Mouse (Mus musculus): Measurements from ENCODE around the gene Hoxa4. TPM values are rescaled to one million over a fixed set of nuclear protein-coding genes. Genes with fewer than 3 reads are reported as not detected.
A peak's percentile ranks its signal among the peaks of the same experiment; 100 is the strongest.

Gene Hoxa4
- polyA plus RNA-seq, 1 experiment from 2014 or later, result 11.7 TPM

DNA sequence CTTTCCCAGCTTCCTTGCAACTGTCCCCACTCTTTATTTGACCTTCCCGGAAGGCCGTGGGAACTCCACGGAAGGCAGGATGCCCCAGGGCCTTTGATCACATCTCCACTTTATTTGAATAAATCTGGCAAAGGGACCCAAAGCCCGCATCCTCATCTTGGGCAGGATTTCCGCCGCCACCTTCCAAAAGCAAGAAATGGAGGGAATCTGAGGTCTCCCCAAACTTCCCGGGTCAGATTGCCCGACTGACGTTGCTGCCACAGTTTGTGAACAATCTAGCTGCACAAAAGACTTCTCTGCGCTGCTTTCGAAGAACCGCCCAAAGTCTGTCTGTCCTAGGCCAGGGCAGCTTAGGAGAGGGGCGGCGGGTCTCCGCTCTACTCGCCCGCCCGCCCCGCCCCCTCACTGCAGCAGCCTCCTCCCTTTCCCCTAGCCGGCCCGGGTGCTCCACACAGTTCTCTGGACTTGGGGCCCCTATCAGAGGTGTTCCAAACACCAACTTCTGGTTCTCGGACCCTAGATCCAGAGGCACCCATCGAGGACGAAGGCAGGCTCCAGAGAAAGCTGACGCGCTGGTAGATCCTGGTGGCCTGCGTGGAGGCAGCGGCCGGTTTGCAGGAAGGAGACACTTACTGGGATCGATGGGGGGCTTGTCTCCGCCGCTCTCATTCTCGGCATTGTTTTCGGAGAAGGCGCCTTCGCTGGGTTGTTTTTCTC is 33.5 kb upstream of the Hoxa4 start:
- peak overlapping the region; percentile 99 for H3K9ac ChIP-seq (ENCODE audit: low read length)
- ATAC-seq (ENCODE audit: insufficient read depth, low FRiP score, low TSS enrichment), result no peak
- H3K4me3 ChIP-seq (ENCODE audit: low read depth, low read length), result peak overlapping the region; percentile 87
- no peak for DNase-seq (ENCODE audit: low spot score)
- no peaks in the 10 kb centered on the region for H3K36me3 ChIP-seq (ENCODE audit: control insufficient read depth, insufficient read depth, low read length)
- H3K9me3 ChIP-seq (ENCODE audit: control insufficient read depth, low read length), result no peaks in the 10 kb centered on the region
- WGBS, result under 1% methylated on average over 36 of the region's 36 CpGs
- peak overlapping the region; percentile 99 for H3K4me2 ChIP-seq (ENCODE audit: low read depth)
- peak overlapping the region; percentile 100 for H3K27ac ChIP-seq (ENCODE audit: low read depth, low read length)
- H3K27me3 ChIP-seq (ENCODE audit: control insufficient read depth, insufficient read depth, low read length), result peaks cover 21% of the 10 kb centered on the region; the same call in 1 of the 2 replicates
- H3K4me1 ChIP-seq (ENCODE audit: control insufficient read depth, insufficient read depth, low read length), result peaks cover 6% of the 10 kb centered on the region

GRCm38 (mm10) chr6:52223939-52224760 is 32.6 kb upstream of the Hoxa4 start:
- H3K27ac ChIP-seq (ENCODE audit: low read depth, low read length), result peak overlapping the region; percentile 100
- peak overlapping the region; percentile 99 for H3K4me2 ChIP-seq (ENCODE audit: low read depth)
- DNase-seq (ENCODE audit: low spot score), result peak; percentile 68

GRCm38 (mm10) chr6:52222729-52223128 is 31.2 kb upstream of the Hoxa4 start:
- H3K9ac ChIP-seq (ENCODE audit: low read length), result peak overlapping the region; percentile 99
- DNase-seq (ENCODE audit: low spot score), result no peak
- ATAC-seq (ENCODE audit: insufficient read depth, low FRiP score, low TSS enrichment), result no peak

More at GRCm38 (mm10) chr6:52223939-52224760, 32.6 kb upstream of the Hoxa4 start:
- Histone ChIP-seq H3K9ac (ENCODE audit: low read length) (peak overlapping the region; percentile 99), H3K4me1 (ENCODE audit: control insufficient read depth, insufficient read depth, low read length) (peaks cover 9% of the 10 kb centered on the region), H3K9me3 (ENCODE audit: control insufficient read depth, low read length) (no peaks in the 10 kb centered on the region), H3K36me3 (ENCODE audit: control insufficient read depth, insufficient read depth, low read length) (no peaks in the 10 kb centered on the region), H3K27me3 (ENCODE audit: control insufficient read depth, insufficient read depth, low read length) (peaks cover 18% of the 10 kb centered on the region; the same call in 1 of the 2 replicates), H3K4me3 (ENCODE audit: low read depth, low read length) (peak overlapping the region; percentile 87)
- ATAC-seq (ENCODE audit: insufficient read depth, low FRiP score, low TSS enrichment), result no peak
- under 1% methylated on average over 24 of the region's 24 CpGs for WGBS

DNA sequence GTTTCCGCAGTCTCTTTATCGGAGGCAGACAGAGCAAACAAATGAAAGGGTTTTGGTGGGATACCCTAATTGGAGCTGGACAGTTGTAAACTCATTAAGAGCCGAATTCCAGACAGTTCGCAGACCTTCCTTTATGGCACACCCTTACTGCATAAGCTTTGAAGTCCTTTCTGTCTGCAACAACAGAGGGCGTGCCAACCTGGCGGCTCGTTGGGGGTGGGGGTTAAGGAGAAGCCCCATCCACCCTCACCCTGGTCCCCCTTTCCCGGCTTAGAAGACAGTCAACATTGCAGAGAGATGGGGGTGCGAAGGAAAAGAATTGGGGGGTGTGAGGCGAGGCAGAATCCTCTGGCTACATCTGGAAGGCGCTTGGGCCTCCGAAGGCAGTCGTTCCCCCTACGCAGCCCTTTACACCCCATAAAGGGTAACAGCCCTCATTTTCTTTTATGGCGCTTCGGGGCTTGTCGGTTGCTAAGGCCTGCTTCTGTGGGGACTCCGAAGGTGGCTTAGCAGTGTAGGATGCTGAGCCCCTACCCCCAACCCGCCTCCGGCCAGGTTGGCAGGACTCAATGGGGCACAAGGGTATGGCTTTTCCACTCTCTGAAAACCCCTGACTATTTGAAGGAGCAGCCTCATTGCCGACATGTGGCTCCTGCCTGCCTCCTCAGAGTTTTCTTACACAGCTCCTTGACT is 30.6 kb upstream of the Hoxa4 start:
- ATAC-seq (ENCODE audit: insufficient read depth, low FRiP score, low TSS enrichment), result peak; percentile 29
- H3K9ac ChIP-seq (ENCODE audit: low read length), result peak overlapping the region; percentile 99

More at GRCm38 (mm10) chr6:52222729-52223128, 31.2 kb upstream of the Hoxa4 start:
- Histone ChIP-seq H3K4me1 (ENCODE audit: control insufficient read depth, insufficient read depth, low read length) (peaks cover 14% of the 10 kb centered on the region), H3K4me3 (ENCODE audit: low read depth, low read length) (peak overlapping the region; percentile 87), H3K27ac (ENCODE audit: low read depth, low read length) (peak overlapping the region; percentile 100), H3K4me2 (ENCODE audit: low read depth) (peak overlapping the region; percentile 99), H3K27me3 (ENCODE audit: control insufficient read depth, insufficient read depth, low read length) (peaks cover 16% of the 10 kb centered on the region; the same call in 1 of the 2 replicates), H3K36me3 (ENCODE audit: control insufficient read depth, insufficient read depth, low read length) (no peaks in the 10 kb centered on the region), H3K9me3 (ENCODE audit: control insufficient read depth, low read length) (no peaks in the 10 kb centered on the region)
- WGBS, result 2% methylated on average over 13 of the region's 13 CpGs

GRCm38 (mm10) chr6:52221337-52221992 is 29.9 kb upstream of the Hoxa4 start, which contains the start of gene Hoxa7:
Gene Hoxa7, minus strand, starts transcription at chr6:52221854.
- Histone ChIP-seq H3K9me3 (ENCODE audit: control insufficient read depth, low read length) (no peaks in the 10 kb centered on the region), H3K4me3 (ENCODE audit: low read depth, low read length) (peak within 1 kb of the TSS; percentile 87), H3K36me3 (ENCODE audit: control insufficient read depth, insufficient read depth, low read length) (no peaks in the 10 kb centered on the region), H3K27ac (ENCODE audit: low read depth, low read length) (peak within 1 kb of the TSS; percentile 100), H3K4me1 (ENCODE audit: control insufficient read depth, insufficient read depth, low read length) (peaks cover 15% of the 10 kb centered on the region), H3K4me2 (ENCODE audit: low read depth) (peak within 1 kb of the TSS; percentile 99), H3K9ac (ENCODE audit: low read length) (peak within 1 kb of the TSS; percentile 99), H3K27me3 (ENCODE audit: control insufficient read depth, insufficient read depth, low read length) (0 out of 2 replicates have a peak, but pooled peaks cover 12% of the 10 kb centered on the region)
- under 1% methylated on average over 46 of the region's 46 CpGs for WGBS
- DNase-seq (ENCODE audit: low spot score) (peak; percentile 93), ATAC-seq (ENCODE audit: insufficient read depth, low FRiP score, low TSS enrichment) (peak; percentile 48)

More for the DNA sequence above, 30.6 kb upstream of the Hoxa4 start:
- Histone ChIP-seq H3K4me2 (ENCODE audit: low read depth) (peak overlapping the region; percentile 99), H3K4me1 (ENCODE audit: control insufficient read depth, insufficient read depth, low read length) (peaks cover 15% of the 10 kb centered on the region), H3K9me3 (ENCODE audit: control insufficient read depth, low read length) (no peaks in the 10 kb centered on the region), H3K27ac (ENCODE audit: low read depth, low read length) (peak overlapping the region; percentile 100), H3K27me3 (ENCODE audit: control insufficient read depth, insufficient read depth, low read length) (0 out of 2 replicates have a peak, but pooled peaks cover 15% of the 10 kb centered on the region), H3K4me3 (ENCODE audit: low read depth, low read length) (peak overlapping the region; percentile 87), H3K36me3 (ENCODE audit: control insufficient read depth, insufficient read depth, low read length) (no peaks in the 10 kb centered on the region)
- DNase-seq (ENCODE audit: low spot score), result no peak
- WGBS, result 2% methylated on average over 21 of the region's 21 CpGs

- H3K36me3 ChIP-seq (ENCODE audit: control insufficient read depth, insufficient read depth, low read length), result no peaks in the 10 kb centered on the region
- peak overlapping the region; percentile 99 for H3K9ac ChIP-seq (ENCODE audit: low read length)
- peak overlapping the region; percentile 100 for H3K27ac ChIP-seq (ENCODE audit: low read depth, low read length)
- 3% methylated on average over 12 of the region's 12 CpGs for WGBS
- H3K4me2 ChIP-seq (ENCODE audit: low read depth), result peak overlapping the region; percentile 99
- DNase-seq (ENCODE audit: low spot score) (no peak), ATAC-seq (ENCODE audit: insufficient read depth, low FRiP score, low TSS enrichment) (no peak)
- peaks cover 15% of the 10 kb centered on the region for H3K4me1 ChIP-seq (ENCODE audit: control insufficient read depth, insufficient read depth, low read length)
- no peaks in the 10 kb centered on the region for H3K9me3 ChIP-seq (ENCODE audit: control insufficient read depth, low read length)
- peaks cover 17% of the 10 kb centered on the region; the same call in 1 of the 2 replicates for H3K27me3 ChIP-seq (ENCODE audit: control insufficient read depth, insufficient read depth, low read length)
- peak overlapping the region; percentile 87 for H3K4me3 ChIP-seq (ENCODE audit: low read depth, low read length)
Measured at GRCm38 (mm10) chr6:52220865-52221310, 29.3 kb upstream of the Hoxa4 start.

- Histone ChIP-seq H3K9ac (ENCODE audit: low read length) (peak overlapping the region; percentile 99), H3K27ac (ENCODE audit: low read depth, low read length) (peak overlapping the region; percentile 100), H3K27me3 (ENCODE audit: control insufficient read depth, insufficient read depth, low read length) (peaks cover 13% of the 10 kb centered on the region; the same call in 1 of the 2 replicates), H3K4me3 (ENCODE audit: low read depth, low read length) (peak overlapping the region; percentile 87), H3K9me3 (ENCODE audit: control insufficient read depth, low read length) (no peaks in the 10 kb centered on the region), H3K4me2 (ENCODE audit: low read depth) (peak overlapping the region; percentile 99), H3K36me3 (ENCODE audit: control insufficient read depth, insufficient read depth, low read length) (no peaks in the 10 kb centered on the region), H3K4me1 (ENCODE audit: control insufficient read depth, insufficient read depth, low read length) (peaks cover 15% of the 10 kb centered on the region)
- WGBS, result 6% methylated on average over 32 of the region's 32 CpGs
- ATAC-seq (ENCODE audit: insufficient read depth, low FRiP score, low TSS enrichment), result no peak
- DNase-seq (ENCODE audit: low spot score), result peak; percentile 60
Measured at GRCm38 (mm10) chr6:52220003-52220864, 28.7 kb upstream of the Hoxa4 start.

Measured in neural tube, embryonic 11.5 days (tissue).